Mouse (Mus musculus) induced T-regulatory cell, adult 2 months (primary cell): ENCODE measurements around the gene Sdr42e1.

Experiments used
- DNase-seq: peaks from one replicate; pipeline ENCODE4 v3.0.0-alpha.2; 2012; ENCODE audit warnings: low read depth

Sdr42e1 gene

GRCm38 (mm10) chr8:117673430-117673830 is at the start of gene Sdr42e1:
TSS of gene Sdr42e1 (minus strand) at chr8:117673689.
- DNase-seq, result peak; percentile 75

GRCm38 (mm10) chr8:117718152-117718860 is 44.8 kb upstream of the Sdr42e1 start:
- DNase-seq, result no peak

DNA sequence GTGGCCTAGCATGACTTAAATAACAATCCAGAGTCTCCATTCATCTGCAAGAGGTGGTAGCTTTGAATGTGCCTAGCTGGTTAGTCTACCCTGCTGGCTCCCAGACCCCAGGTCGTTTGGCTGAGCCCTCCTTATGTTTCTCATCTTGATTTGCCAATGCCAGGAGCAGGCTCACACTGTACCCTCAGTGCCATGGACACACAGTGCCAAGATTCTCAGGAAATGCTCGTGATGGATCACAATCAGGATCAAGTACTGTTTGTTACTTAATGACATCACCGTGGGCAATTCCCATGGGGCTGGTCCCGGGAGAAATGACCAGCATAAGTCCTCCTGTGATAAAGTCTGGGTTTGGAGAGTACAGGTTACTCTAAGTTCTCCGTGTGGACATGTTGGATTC is 42.4 kb upstream of the Sdr42e1 start:
- no peak for DNase-seq

GRCm38 (mm10) chr8:117714604-117715003 is 41.1 kb upstream of the Sdr42e1 start:
- no peak for DNase-seq

DNA sequence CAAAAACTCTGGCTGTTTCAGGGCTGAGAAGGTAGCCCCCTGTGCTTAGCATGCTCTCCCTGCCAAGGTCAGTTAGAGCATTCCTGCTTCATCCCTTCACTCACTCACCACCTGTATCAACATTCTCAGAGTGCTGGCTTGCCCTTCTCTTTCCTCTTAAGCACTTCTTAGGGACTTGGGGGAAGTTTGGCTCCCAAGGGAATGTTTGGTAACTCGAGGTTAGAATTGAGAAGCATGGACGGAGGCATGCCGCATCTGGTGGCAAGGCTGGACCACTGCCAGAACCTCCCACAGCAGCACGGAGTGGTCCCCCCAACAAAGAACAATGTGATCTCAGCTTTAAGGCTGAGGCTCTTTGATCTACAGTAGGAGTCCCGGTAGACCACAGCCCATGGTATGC is 38.7 kb upstream of the Sdr42e1 start:
- no peak for DNase-seq

DNA sequence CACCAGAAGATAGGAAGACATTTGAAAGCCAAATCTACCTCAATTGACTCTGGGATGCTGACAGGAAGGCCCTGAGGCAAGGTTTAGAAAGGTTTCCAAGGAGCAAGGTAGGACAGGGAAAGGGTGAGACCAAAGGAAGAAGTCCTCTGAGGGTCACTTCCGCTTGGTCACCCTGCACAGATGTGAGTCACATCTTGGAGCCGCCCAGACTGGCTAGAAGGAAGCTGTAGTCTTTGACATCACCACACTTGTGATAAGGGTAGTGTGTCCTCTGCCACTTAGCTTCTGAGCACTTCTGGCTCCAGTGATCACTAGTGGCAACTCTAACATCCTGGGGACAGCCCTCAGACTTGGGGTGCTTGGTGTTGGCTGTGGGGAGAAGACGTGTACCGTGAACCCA is 32.7 kb upstream of the Sdr42e1 start:
- no peak for DNase-seq

DNA sequence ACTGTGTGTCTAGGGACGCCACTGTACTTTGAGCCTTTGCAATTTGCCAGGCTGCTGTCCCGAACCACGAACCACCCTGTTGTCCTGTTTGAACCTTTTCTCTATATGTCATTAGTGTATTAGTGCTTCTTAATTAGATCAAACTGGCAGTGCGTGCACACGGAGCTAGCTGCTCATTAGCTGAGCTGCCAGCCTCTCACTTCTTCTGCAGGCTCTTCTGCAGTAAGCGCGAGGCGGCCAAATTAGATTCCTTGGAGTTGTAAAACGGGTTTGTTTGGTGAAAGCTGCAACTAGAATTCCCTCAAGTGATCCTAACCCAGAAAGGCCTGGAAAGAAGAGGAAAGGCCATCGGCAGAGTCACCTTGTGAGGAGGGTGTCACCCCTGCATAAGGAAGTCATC is 29.2 kb upstream of the Sdr42e1 start:
- no peak for DNase-seq

GRCm38 (mm10) chr8:117701859-117702258 is 28.4 kb upstream of the Sdr42e1 start, which contains the start of gene Hsd17b2:
TSS of gene Hsd17b2 (plus strand) at chr8:117701904.
- DNase-seq, result no peak

DNA sequence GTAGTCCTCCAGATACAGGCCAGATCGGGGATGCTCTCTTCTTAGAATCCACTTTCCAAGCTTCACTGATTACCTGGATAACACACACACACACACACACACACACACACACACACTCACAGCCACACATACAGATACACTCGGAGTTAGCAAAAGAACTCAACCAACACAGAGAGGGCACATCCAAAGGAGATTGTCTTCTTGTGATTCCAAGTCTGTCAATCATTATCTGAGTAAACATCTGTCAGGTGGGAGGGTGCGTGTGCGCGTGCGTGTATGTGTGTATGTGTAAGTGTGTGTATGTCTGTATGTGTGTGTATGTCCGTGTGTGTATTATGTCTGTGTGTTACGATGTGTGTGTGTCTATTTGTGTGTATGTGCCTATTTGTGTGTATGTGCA is 27.8 kb upstream of the Sdr42e1 start:
- DNase-seq, result no peak

DNA sequence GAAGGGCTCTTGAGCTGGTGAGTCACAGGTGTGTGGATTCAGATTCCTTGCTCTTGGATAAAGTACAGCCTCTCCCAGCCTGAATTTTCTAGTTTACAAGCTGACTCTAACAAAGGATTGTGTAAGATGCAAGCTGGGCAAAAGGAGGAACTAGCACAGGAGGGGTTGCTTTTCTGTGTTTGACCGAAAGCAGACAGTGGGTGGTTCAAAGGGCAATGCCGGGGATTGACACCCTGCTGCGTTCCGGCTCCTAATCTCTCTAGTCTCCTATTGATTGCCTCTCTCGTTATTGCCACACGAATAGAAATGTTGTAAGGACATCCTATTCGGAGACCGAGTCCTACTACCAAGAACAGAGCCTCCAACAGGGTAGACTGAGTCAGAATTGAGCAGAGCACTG is 27.2 kb upstream of the Sdr42e1 start:
- DNase-seq, result no peak

DNA sequence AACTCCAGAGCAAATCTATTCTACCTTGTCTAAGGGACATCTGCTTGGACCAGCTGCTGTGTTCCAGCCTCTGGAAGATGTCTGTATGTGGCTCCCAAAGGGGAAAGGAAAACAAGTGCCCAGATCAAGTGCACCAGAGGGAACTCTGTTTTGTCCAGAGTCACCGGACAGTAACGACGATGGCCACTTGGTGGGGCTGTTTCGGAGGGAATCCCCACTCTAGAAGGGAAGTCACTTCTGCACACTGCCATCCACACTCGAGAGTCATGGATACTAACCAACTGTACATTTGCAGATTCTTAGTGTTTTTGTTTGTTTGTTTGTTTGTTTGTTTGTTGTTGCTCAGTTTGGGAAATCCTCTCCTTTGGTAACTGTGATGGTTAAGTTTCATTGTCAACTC is 23.8 kb upstream of the Sdr42e1 start:
- no peak for DNase-seq

DNA sequence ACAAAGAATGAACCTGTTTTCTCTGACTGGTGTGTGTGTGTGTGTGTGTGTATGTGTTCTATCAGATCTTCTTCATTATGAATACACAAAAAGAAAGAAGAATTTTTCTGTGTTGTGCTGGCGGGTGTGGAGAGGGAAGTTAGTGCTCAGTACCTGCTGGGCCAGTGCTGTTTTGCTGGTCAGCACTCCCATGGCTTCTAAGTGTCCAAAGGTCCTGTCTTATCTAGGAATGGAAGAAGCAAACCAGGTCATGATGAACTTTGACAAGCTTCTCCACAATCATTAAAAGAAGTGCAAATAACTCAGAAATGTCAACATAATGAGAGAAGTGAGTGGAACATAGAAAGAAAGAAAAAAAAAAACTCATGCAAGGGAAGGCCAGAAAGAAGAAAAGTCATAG is 22.1 kb upstream of the Sdr42e1 start:
- DNase-seq, result no peak

- no peak for DNase-seq
Observed at GRCm38 (mm10) chr8:117692131-117692530, 18.6 kb upstream of the Sdr42e1 start.

DNA sequence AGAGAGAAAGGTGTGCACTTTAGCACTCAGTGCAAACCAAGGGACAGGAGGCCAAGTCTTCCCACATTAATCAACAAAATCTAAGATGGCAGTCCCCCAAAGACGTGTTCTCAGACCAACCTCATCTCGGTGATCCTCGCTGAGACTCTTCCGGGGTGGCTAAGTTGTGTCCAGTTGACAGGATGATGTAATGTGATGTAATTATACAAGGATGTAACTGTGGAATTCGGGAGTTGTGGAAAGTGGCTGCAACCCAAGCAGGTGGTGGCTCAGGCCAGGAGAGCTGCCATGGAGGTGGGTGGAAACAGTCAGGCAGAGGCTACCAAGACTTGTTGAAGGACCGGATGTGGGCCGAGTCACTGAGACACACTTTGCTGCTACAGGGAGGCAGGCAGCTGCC is 14.4 kb upstream of the Sdr42e1 start:
- DNase-seq, result no peak

DNA sequence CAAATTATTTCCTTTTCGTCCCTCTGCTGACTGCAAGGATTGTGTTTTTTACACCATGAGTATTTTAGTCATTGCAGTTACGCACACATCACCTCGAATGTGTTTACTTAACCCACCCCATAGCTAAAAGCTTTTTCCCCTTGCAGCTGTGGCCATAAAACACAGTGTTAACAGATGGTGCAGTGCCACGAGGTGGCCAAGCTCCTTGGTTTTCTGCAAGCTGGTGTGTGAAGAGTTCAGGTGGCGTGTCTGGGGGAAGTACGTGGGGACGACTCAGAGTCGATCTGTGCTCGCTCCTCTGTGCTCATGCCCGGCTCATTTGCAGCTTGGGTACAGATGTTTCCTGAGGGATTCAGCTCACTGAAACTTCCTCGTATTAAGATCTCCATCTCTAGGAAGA is 11.0 kb upstream of the Sdr42e1 start:
- DNase-seq, result no peak

DNA sequence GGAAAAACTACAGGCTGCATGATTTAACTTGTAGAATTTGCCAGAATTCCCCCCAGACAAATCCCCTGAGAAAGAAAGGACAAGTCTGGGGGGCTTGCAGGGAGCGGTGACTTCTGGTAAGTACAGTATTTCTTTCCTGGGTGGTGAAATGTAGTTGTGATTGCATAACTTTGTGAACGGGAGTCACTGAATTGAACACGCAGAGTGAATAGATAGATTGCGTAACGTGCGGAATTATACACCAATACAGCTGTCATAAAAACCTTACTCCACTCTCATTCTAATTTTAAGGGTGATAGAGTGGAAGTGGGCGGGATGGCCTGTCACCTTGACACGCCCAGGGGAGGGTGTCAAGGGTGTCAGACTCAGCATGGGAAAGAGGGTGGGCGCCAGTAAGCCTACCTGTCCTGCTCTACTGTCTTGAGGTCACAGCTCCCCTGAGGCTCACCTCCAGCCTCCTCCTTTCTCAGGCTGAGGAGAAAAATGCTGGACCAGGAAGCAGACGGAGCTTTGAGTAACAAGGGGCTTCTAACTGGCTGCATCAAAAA is 10.5 kb upstream of the Sdr42e1 start:
- no peak for DNase-seq

- no peak for DNase-seq
Observed at GRCm38 (mm10) chr8:117678650-117679049, 5.2 kb upstream of the Sdr42e1 start.

GRCm38 (mm10) chr8:117677011-117677410 is 3.5 kb upstream of the Sdr42e1 start:
- DNase-seq, result no peak

DNA sequence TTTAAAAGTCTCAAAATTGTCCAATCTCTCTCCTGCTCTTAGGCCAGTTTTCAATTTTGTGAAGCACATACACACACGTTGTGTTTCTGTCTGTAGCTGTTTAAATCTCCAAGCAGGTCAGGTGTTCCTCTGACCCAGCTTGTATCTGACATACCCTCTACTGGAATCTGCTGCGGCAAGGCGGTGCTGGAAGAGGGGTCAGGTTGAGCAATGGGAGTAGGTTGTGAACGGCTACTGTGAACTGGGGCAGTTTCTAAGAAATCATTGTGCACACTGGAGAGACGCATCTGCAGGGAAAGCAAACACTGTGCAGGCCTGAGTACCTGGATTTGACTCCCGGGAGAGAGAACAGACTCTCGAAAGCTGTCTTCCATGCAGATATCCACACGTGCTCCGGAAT is 3.0 kb upstream of the Sdr42e1 start:
- DNase-seq, result no peak

DNA sequence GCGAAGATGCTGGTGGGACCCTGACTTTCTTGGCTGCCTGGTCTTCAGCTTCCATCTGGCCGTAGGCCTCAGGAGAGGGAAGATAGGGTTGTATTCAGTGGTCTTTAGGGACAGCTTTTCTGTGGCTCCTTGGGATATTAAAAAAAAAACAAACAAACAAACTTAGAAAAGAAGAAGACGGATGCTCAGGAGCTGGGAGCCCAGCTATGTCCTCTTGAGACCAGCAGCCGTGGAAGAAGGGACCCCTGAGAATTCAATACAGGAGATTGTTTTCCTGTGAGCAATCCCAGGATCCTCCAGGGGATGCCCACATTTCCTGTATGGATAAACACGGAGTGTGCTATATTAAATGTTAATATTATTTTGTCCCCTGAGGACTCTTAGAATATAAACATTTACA is 1.7 kb upstream of the Sdr42e1 start:
- DNase-seq, result no peak

DNA sequence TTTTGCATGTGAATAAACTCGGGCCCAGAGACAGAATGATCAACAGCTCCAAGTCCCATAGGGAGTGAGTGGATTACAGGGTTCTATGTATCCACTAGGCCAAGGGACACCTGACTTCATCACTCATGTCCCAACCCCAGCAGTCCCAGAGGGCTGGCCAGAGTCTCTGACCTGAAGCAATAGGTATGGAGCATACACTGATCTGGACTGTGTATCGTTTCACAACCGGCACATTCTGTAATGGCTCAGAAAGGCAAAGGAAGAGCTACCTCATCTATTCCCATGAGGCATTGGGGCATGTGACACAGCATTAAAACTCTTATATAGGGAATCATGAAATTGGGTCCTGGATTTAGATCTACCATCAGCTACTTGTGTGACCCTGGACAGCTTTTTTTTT is 931 bp downstream of the Sdr42e1 start:
- DNase-seq, result no peak

DNA sequence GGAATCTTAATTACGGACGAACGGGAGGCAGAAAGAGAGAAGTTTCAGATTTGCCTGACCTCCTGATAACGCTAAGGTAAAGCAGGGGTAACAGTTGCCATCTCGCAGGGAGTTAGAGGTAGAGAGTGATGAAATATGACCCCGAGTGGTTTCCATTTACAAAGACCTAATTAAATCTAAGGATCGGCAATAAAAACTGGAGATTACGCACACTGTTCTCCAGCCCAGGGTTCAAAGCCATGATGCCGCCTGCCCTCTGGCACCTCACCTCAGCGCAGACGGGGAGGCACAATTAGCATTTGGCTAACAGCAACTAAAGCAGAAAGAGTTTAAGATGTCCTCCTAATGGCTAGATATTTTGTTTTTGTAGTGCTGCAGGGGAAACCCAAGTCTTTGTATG is 3.0 kb downstream of the Sdr42e1 start:
- DNase-seq, result no peak

- no peak for DNase-seq
Observed at GRCm38 (mm10) chr8:117667349-117668124, 6.0 kb downstream of the Sdr42e1 start.
